Comparison of ENCODE assay signal across 8 mouse cellular contexts in genomic region chr9:101472101-101473073, GRCm38 (mm10).
DNase-seq lines count a peak whose midpoint lies in the region; ATAC-seq and TF ChIP-seq lines count a peak whose summit lies in the region.

No protein-coding gene starts in this region.

- no peak for TF ChIP-seq EP300 in stomach, postnatal 0 days (optimal IDR thresholded peaks at IDR 0.05)

- TF ChIP-seq POLR2A in thymus, adult 2 months (IDR thresholded peaks at IDR 0.05; ENCODE audit: control insufficient read depth, extremely low read depth, insufficient read depth, low read length, poor library complexity): no peak

- peak; percentile 37 for DNase-seq in testis, postnatal 10 days (ENCODE audit: low spot score)
- no peak for DNase-seq in testis, postnatal 14 days (ENCODE audit: low spot score)
- peak; percentile 81 for DNase-seq in hindbrain, embryonic 11.5 days (ENCODE audit: low spot score)
- DNase-seq in stomach, postnatal 0 days (ENCODE audit: low spot score): no peak
- no peak for DNase-seq in thymus, adult 2 months

- WGBS in embryonic facial prominence, embryonic 13.5 days: 49% methylated on average over 8 of the region's 8 CpGs
- 23% methylated on average over 8 of the region's 8 CpGs for WGBS in hindbrain, embryonic 11.5 days
- WGBS in midbrain, embryonic 13.5 days: 7% methylated on average over 8 of the region's 8 CpGs
- whole genome bisulfite sequencing in stomach, postnatal 0 days: 47% methylated on average over 8 of the region's 8 CpGs
- WGBS in thymus, adult 2 months: 83% methylated on average over 8 of the region's 8 CpGs

- no peaks in the 10 kb centered on the region; the same call in 1 of the 2 replicates for H3K9me3 ChIP-seq in embryonic facial prominence, embryonic 13.5 days
- H3K9me3 ChIP-seq in hindbrain, embryonic 11.5 days (ENCODE audit: control insufficient read depth, low read length): no peaks in the 10 kb centered on the region
- H3K9me3 ChIP-seq in midbrain, embryonic 13.5 days: no peaks in the 10 kb centered on the region
- no peaks in the 10 kb centered on the region for H3K9me3 ChIP-seq in stomach, postnatal 0 days (ENCODE audit: control insufficient read depth, low read length)

- no peak for TF ChIP-seq CTCF in stomach, postnatal 0 days (IDR thresholded peaks at IDR 0.05; ENCODE audit: low read depth)
- no peak for TF ChIP-seq CTCF in thymus, adult 2 months (IDR thresholded peaks at IDR 0.05; ENCODE audit: borderline replicate concordance, control insufficient read depth, extremely low read depth, insufficient read depth, low read length, poor library complexity)

- no peaks in the 10 kb centered on the region for H3K36me3 ChIP-seq in embryonic facial prominence, embryonic 13.5 days
- H3K36me3 ChIP-seq in hindbrain, embryonic 11.5 days (ENCODE audit: control insufficient read depth, insufficient read depth, low read length): no peaks in the 10 kb centered on the region
- H3K36me3 ChIP-seq in midbrain, embryonic 13.5 days: no peaks in the 10 kb centered on the region
- no peaks in the 10 kb centered on the region for H3K36me3 ChIP-seq in stomach, postnatal 0 days (ENCODE audit: control insufficient read depth, insufficient read depth, low read length)
- H3K36me3 ChIP-seq in thymus, adult 2 months (ENCODE audit: control insufficient read depth, insufficient read depth, low read length): no peaks in the 10 kb centered on the region

- no peak overlapping the region for H3K4me2 ChIP-seq in embryonic facial prominence, embryonic 13.5 days
- no peak overlapping the region for H3K4me2 ChIP-seq in hindbrain, embryonic 11.5 days (replicated peaks; ENCODE audit: low read depth, low read length)
- peak overlapping the region; percentile 17; the same call in 1 of the 2 replicates for H3K4me2 ChIP-seq in midbrain, embryonic 13.5 days (replicated peaks)
- no peak overlapping the region for H3K4me2 ChIP-seq in stomach, postnatal 0 days (replicated peaks; ENCODE audit: low read depth)

- no peak overlapping the region for H3K4me3 ChIP-seq in embryonic facial prominence, embryonic 13.5 days
- no peak overlapping the region for H3K4me3 ChIP-seq in hindbrain, embryonic 11.5 days (ENCODE audit: low read depth, low read length)
- no peak overlapping the region for H3K4me3 ChIP-seq in midbrain, embryonic 13.5 days (replicated peaks)
- no peak overlapping the region for H3K4me3 ChIP-seq in stomach, postnatal 0 days (ENCODE audit: low read depth, low read length)
- H3K4me3 ChIP-seq in thymus, adult 2 months (ENCODE audit: control insufficient read depth, insufficient read depth, low read length): no peak overlapping the region

- peak overlapping the region; percentile 35; the same call in 1 of the 2 replicates for H3K27ac ChIP-seq in embryonic facial prominence, embryonic 13.5 days
- peak overlapping the region; percentile 62 for H3K27ac ChIP-seq in hindbrain, embryonic 11.5 days (ENCODE audit: low read depth, low read length)
- H3K27ac ChIP-seq in midbrain, embryonic 13.5 days: peak overlapping the region; percentile 91
- H3K27ac ChIP-seq in stomach, postnatal 0 days (replicated peaks): no peak overlapping the region
- H3K27ac ChIP-seq in thymus, adult 2 months (ENCODE audit: control insufficient read depth, insufficient read depth, low read length): no peak overlapping the region

- H3K27me3 ChIP-seq in embryonic facial prominence, embryonic 13.5 days: no peaks in the 10 kb centered on the region
- no peaks in the 10 kb centered on the region for H3K27me3 ChIP-seq in hindbrain, embryonic 11.5 days (ENCODE audit: control insufficient read depth, insufficient read depth, low read length)
- H3K27me3 ChIP-seq in midbrain, embryonic 13.5 days: no peaks in the 10 kb centered on the region
- no peaks in the 10 kb centered on the region for H3K27me3 ChIP-seq in stomach, postnatal 0 days (ENCODE audit: control insufficient read depth, insufficient read depth, low read length)
- no peaks in the 10 kb centered on the region for H3K27me3 ChIP-seq in thymus, adult 2 months (ENCODE audit: control insufficient read depth, insufficient read depth, low read length)

- no peak overlapping the region for H3K9ac ChIP-seq in embryonic facial prominence, embryonic 13.5 days
- H3K9ac ChIP-seq in hindbrain, embryonic 11.5 days (ENCODE audit: low read depth, low read length): no peak overlapping the region
- no peak overlapping the region for H3K9ac ChIP-seq in midbrain, embryonic 13.5 days (replicated peaks)
- no peak overlapping the region for H3K9ac ChIP-seq in stomach, postnatal 0 days (ENCODE audit: low read length)

- ATAC-seq in embryonic facial prominence, embryonic 13.5 days (ENCODE audit: insufficient number of reproducible peaks, insufficient read depth, low FRiP score, low TSS enrichment, low read depth): no peak
- peak; percentile 94 for ATAC-seq in hindbrain, embryonic 11.5 days (ENCODE audit: low FRiP score)
- ATAC-seq in midbrain, embryonic 13.5 days: peak; percentile 93
- ATAC-seq in stomach, postnatal 0 days (ENCODE audit: low FRiP score, low TSS enrichment): no peak
- no peak for ATAC-seq in inflammation-experienced regulatory T-cells, adult 6 months

- H3K4me1 ChIP-seq in embryonic facial prominence, embryonic 13.5 days: peaks cover 6% of the 10 kb centered on the region; the same call in 1 of the 2 replicates
- no peaks in the 10 kb centered on the region for H3K4me1 ChIP-seq in hindbrain, embryonic 11.5 days (replicated peaks; ENCODE audit: control insufficient read depth, insufficient read depth, low read length)
- peaks cover 26% of the 10 kb centered on the region for H3K4me1 ChIP-seq in midbrain, embryonic 13.5 days (replicated peaks)
- H3K4me1 ChIP-seq in stomach, postnatal 0 days (replicated peaks; ENCODE audit: control insufficient read depth, insufficient read depth): no peaks in the 10 kb centered on the region
- H3K4me1 ChIP-seq in thymus, adult 2 months (replicated peaks; ENCODE audit: control insufficient read depth, insufficient read depth, low read length): no peaks in the 10 kb centered on the region

Comparison
In these comparisons a context has a peak if more than half of its experiments do, and no peak if none do; other contexts are left out.
1. DNase-seq: peak in testis, postnatal 10 days (single experiment) and hindbrain, embryonic 11.5 days (single experiment); none in testis, postnatal 14 days (single experiment), stomach, postnatal 0 days (single experiment) and thymus, adult 2 months (single experiment).
2. ATAC-seq: peak in hindbrain, embryonic 11.5 days (single experiment) and midbrain, embryonic 13.5 days (single experiment); none in embryonic facial prominence, embryonic 13.5 days (single experiment), stomach, postnatal 0 days (single experiment) and inflammation-experienced regulatory T-cells, adult 6 months (single experiment).
3. H3K27ac ChIP-seq: peak in embryonic facial prominence, embryonic 13.5 days (single experiment), hindbrain, embryonic 11.5 days (single experiment) and midbrain, embryonic 13.5 days (single experiment); none in stomach, postnatal 0 days (single experiment) and thymus, adult 2 months (single experiment).